Mouse (Mus musculus) forebrain, postnatal 0 days (tissue): ENCODE data around the gene Pex16. TPM values are rescaled to one million over a fixed set of nuclear protein-coding genes. Genes with fewer than 3 reads are reported as not detected.

ENCODE experiments used
- ATAC-seq: fragments of 200-750 bp; cut with Nextera tagmentation; 2 replicates; pipeline ENCODE4 v1.8.0; 2017; ENCODE audit warnings: mild to moderate bottlenecking, moderate library complexity
- DNase-seq: peaks from one replicate; pipeline ENCODE4 v3.0.0-alpha.2; 2015
- H3K27ac ChIP-seq: fragments of 300-500 bp; sonication (generic); 2 replicates; pipeline ENCODE4 v1.5.1; 2014; ENCODE audit warnings: low read depth, mild to moderate bottlenecking, antibody characterized with exemption, low read length, moderate library complexity, mixed read lengths
- H3K27me3 ChIP-seq: fragments of 300-500 bp; sonication (generic); 2 replicates; pipeline ENCODE4 v1.6.1; 2014; ENCODE audit warnings: mild to moderate bottlenecking, low read length, mixed read lengths; ENCODE audit not compliant: insufficient read depth
- H3K36me3 ChIP-seq: fragments of 300-500 bp; sonication (generic); 2 replicates; pipeline ENCODE4 v1.6.1; 2014; ENCODE audit warnings: mild to moderate bottlenecking, moderate library complexity; ENCODE audit not compliant: insufficient read depth
- H3K4me1 ChIP-seq: fragments of 300-500 bp; sonication (generic); 2 replicates; pipeline ENCODE4 v1.6.1; 2014; ENCODE audit warnings: antibody characterized with exemption; ENCODE audit not compliant: insufficient read depth
- H3K4me2 ChIP-seq: fragments of 300-500 bp; sonication (generic); 2 replicates; pipeline ENCODE4 v1.6.1; 2014; ENCODE audit warnings: low read depth, mild to moderate bottlenecking, moderate library complexity
- H3K4me3 ChIP-seq: fragments of 300-500 bp; sonication (generic); 2 replicates; pipeline ENCODE4 v1.5.1; 2014; ENCODE audit warnings: low read depth, low read length, mixed read lengths
- H3K9ac ChIP-seq: fragments of 300-500 bp; sonication (generic); 2 replicates; pipeline ENCODE4 v1.6.1; 2014; ENCODE audit warnings: mild to moderate bottlenecking
- H3K9me3 ChIP-seq: fragments of 300-500 bp; sonication (generic); 2 replicates; pipeline ENCODE4 v1.6.1; 2016; ENCODE audit warnings: low read length
- CTCF ChIP-seq: sonication (generic); IDR thresholded peaks from 2 replicates; pipeline ENCODE4 v1.5.1; 2016; ENCODE audit warnings: antibody characterized with exemption, control low read depth, low read depth
- WGBS: fragments of 180-500 bp; shearing (Covaris S2); extraction: QIAGEN DNeasy Blood & Tissue Kit; methylation state at CpG from one replicate; pipeline ENCODE4 v1.1.7; 2014; 5-methylcytosine and 5-hydroxymethylcytosine counted together
- polyA plus RNA-seq: library from polyadenylated mRNA; unstranded; fragments of >200 nt; fragmentation: Nextera tagmentation; extraction: Ambion mirVana; gene quantifications from 2 replicates; pipeline ENCODE4 v1.2.1, GENCODE M21; 2015
- total RNA-seq: library from RNA; depleted of rRNA; stranded (reverse); fragments of >200 nt; gene quantifications from 2 replicates; pipeline ENCODE4 v1.2.3, GENCODE M21; 2014

The Pex16 gene
- total and polyA plus RNA-seq, 2 experiments from 2014 or later: 41.1 to 53.2 TPM

GRCm38 (mm10) chr2:92388081-92388517 is 13.6 kb downstream of the Pex16 start:
- Histone ChIP-seq H3K4me3 (peak overlapping the region; percentile 53), H3K27me3 (no peaks in the 10 kb centered on the region), H3K4me1 (peaks cover 29% of the 10 kb centered on the region), H3K27ac (peak overlapping the region; percentile 89), H3K9ac (peak overlapping the region; percentile 71), H3K9me3 (no peaks in the 10 kb centered on the region), H3K36me3 (peaks cover 44% of the 10 kb centered on the region), H3K4me2 (peak overlapping the region; percentile 87)
- TF ChIP-seq CTCF: no peak
- DNase-seq (no peak), ATAC-seq (no peak)
- 26% methylated on average over 3 of the region's 3 CpGs for WGBS

- WGBS: 2% methylated on average over 58 of the region's 62 CpGs
- H3K4me1 ChIP-seq: peaks cover 29% of the 10 kb centered on the region
- H3K4me2 ChIP-seq: peak overlapping the region; percentile 87
Measured at GRCm38 (mm10) chr2:92388891-92389641, 14.6 kb downstream of the Pex16 start.

GRCm38 (mm10) chr2:92389645-92390044 is 15.2 kb downstream of the Pex16 start:
- no peak; the same call in 1 of the 2 replicates for ATAC-seq
- 3% methylated on average over 10 of the region's 10 CpGs for WGBS

More at GRCm38 (mm10) chr2:92388891-92389641, 14.6 kb downstream of the Pex16 start:
- peak overlapping the region; percentile 53 for H3K4me3 ChIP-seq
- H3K36me3 ChIP-seq: peaks cover 36% of the 10 kb centered on the region
- peak; percentile 26; the same call in 1 of the 2 replicates for TF ChIP-seq CTCF
- H3K9ac ChIP-seq: peak overlapping the region; percentile 71
- H3K9me3 ChIP-seq: no peaks in the 10 kb centered on the region
- peak overlapping the region; percentile 89 for H3K27ac ChIP-seq
- no peaks in the 10 kb centered on the region for H3K27me3 ChIP-seq
- DNase-seq (peak; percentile 95), ATAC-seq (peak; percentile 92)

GRCm38 (mm10) chr2:92390206-92390930 is 15.9 kb downstream of the Pex16 start:
- Histone ChIP-seq H3K27me3 (no peaks in the 10 kb centered on the region), H3K9me3 (no peaks in the 10 kb centered on the region), H3K4me3 (no peak overlapping the region), H3K9ac (no peak overlapping the region), H3K36me3 (peaks cover 23% of the 10 kb centered on the region), H3K27ac (no peak overlapping the region), H3K4me1 (peaks cover 29% of the 10 kb centered on the region), H3K4me2 (peak overlapping the region; percentile 87; the same call in 1 of the 2 replicates)
- no peak for ATAC-seq
- 63% methylated on average over 6 of the region's 6 CpGs for WGBS
- TF ChIP-seq CTCF: no peak
- no peak for DNase-seq

More at GRCm38 (mm10) chr2:92389645-92390044, 15.2 kb downstream of the Pex16 start:
- Histone ChIP-seq H3K27ac (peak overlapping the region; percentile 89), H3K9ac (peak overlapping the region; percentile 71), H3K4me1 (peaks cover 29% of the 10 kb centered on the region), H3K4me3 (peak overlapping the region; percentile 53), H3K36me3 (peaks cover 30% of the 10 kb centered on the region), H3K9me3 (no peaks in the 10 kb centered on the region), H3K27me3 (no peaks in the 10 kb centered on the region), H3K4me2 (peak overlapping the region; percentile 87)
- no peak for DNase-seq
- no peak for TF ChIP-seq CTCF

- no peak overlapping the region for H3K9ac ChIP-seq
- H3K4me2 ChIP-seq: no peak overlapping the region
- ATAC-seq (no peak), DNase-seq (no peak)
- no peak overlapping the region for H3K4me3 ChIP-seq
- no peaks in the 10 kb centered on the region for H3K9me3 ChIP-seq
- no peak overlapping the region for H3K27ac ChIP-seq
- 69% methylated on average over 8 of the region's 8 CpGs for WGBS
- H3K36me3 ChIP-seq: peaks cover 16% of the 10 kb centered on the region
- H3K4me1 ChIP-seq: peaks cover 29% of the 10 kb centered on the region
- no peaks in the 10 kb centered on the region for H3K27me3 ChIP-seq
- TF ChIP-seq CTCF: no peak
Measured at GRCm38 (mm10) chr2:92391116-92391515, 16.6 kb downstream of the Pex16 start.

- 14% methylated on average over 11 of the region's 11 CpGs for WGBS
- peak overlapping the region; percentile 67 for H3K27ac ChIP-seq
- H3K4me3 ChIP-seq: peak overlapping the region; percentile 17
- H3K36me3 ChIP-seq: peaks cover 9% of the 10 kb centered on the region
- peaks cover 29% of the 10 kb centered on the region for H3K4me1 ChIP-seq
- peak overlapping the region; percentile 47 for H3K9ac ChIP-seq
- no peak for TF ChIP-seq CTCF
- DNase-seq: no peak
- H3K4me2 ChIP-seq: peak overlapping the region; percentile 55
- H3K9me3 ChIP-seq: no peaks in the 10 kb centered on the region
- H3K27me3 ChIP-seq: no peaks in the 10 kb centered on the region
- no peak for ATAC-seq
Measured at GRCm38 (mm10) chr2:92391703-92392317, 17.3 kb downstream of the Pex16 start.
